Mouse (Mus musculus) cerebral cortex, adult 2 months (tissue): ENCODE measurements around the gene Lyst.

Experiments used
- WGBS: fragments of 180-500 bp; shearing (Covaris S2); methylation state at CpG from one replicate; pipeline ENCODE4 v1.1.7; 2018; 5-methylcytosine and 5-hydroxymethylcytosine counted together

Lyst gene

DNA sequence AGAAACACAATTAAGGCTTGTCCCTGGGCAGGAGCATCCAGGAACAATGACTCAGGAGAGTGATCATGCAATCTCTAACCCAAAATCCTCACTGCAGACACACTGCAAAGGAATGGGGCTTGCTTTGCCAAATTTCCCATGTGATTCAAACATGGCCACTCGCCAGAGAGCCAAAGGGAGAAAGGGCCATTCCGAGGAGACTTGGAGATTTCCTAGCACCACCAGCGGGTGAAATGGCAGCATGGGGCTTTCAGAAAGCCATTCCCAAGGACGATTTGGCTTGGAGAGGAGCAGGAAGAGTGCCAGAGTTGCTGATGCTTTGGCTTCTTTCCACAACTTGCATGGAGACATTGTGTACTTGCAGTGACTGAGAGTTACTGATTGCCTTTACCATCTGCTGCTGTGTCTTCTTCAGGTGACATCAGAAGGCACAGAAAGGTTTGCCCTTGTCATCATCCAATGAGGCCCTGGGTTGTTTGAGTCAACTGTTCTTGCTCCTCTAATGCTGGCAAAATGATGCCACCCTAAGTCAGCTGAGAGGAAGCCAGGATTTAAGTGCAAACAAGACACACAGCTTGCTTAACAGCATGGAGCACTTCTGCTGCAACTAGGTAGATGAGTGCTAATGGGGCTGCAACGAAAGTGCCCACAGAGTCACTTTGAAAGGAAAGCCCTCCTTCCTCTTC is 16.5 kb upstream of the Lyst start:
- 33% methylated on average over 5 of the region's 5 CpGs for WGBS

- WGBS, result 54% methylated on average over 8 of the region's 8 CpGs
These were observed 15.8 kb upstream of the Lyst start for GRCm38 (mm10) chr13:13574258-13574870.

GRCm38 (mm10) chr13:13575106-13575505 is 15.1 kb upstream of the Lyst start:
- 77% methylated on average over 8 of the region's 8 CpGs for WGBS

- WGBS, result 47% methylated on average over 8 of the region's 8 CpGs
These were observed 13.6 kb upstream of the Lyst start for GRCm38 (mm10) chr13:13576469-13577205.

GRCm38 (mm10) chr13:13581988-13582387 is 8.2 kb upstream of the Lyst start:
- 75% methylated on average over 4 of the region's 4 CpGs for WGBS

DNA sequence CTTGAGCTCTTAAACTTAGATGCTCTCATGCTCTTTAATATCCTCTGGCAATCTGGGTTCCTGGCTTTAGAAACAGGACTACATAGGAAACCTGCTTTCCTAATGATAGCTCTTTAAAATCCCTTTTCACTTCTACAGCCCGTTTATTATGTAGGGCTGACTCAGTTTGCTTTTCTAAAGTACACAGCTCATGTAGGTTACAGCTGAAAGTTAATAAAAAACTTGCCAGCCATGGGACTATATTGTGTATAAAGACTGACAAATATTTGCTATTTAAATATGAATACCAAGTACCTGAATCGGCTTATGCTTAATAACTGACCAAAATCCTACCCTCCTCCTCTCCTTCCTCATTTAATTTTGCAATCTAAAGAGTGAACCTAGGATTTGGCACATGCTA is 6.7 kb upstream of the Lyst start:
- 53% methylated on average over 2 of the region's 2 CpGs for WGBS

GRCm38 (mm10) chr13:13587653-13588184 is 2.5 kb upstream of the Lyst start:
- 74% methylated on average over 1 of the region's 1 CpGs for WGBS

- WGBS, result 93% methylated on average over 1 of the region's 1 CpGs
These were observed 1.7 kb upstream of the Lyst start for GRCm38 (mm10) chr13:13588518-13588917.

DNA sequence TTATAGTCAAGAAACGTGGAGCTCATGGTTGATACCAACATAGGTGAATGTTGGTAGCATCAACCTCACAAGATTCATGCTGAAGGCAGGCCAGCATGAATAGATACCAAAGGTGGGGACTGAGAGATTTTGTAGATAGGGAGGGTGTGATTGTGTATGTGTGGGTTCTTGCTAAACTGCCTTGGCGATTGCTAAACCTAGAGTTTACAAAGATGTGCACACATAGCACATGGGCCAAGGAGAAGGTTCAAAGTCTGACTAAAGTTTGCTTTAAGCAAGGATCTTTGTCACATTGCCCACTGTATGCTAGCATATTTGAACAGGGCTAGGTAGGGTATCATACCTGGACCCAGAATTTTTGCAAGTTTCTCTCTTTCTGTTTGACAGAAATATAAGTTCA is 1.2 kb upstream of the Lyst start:
- WGBS, result 86% methylated on average over 2 of the region's 2 CpGs

- WGBS, result 62% methylated on average over 4 of the region's 4 CpGs
These were observed 1.7 kb downstream of the Lyst start for GRCm38 (mm10) chr13:13591892-13592291.

GRCm38 (mm10) chr13:13596424-13597044 is 6.3 kb downstream of the Lyst start:
- WGBS, result 97% methylated on average over 7 of the region's 7 CpGs

GRCm38 (mm10) chr13:13597896-13598295 is 7.7 kb downstream of the Lyst start:
- 89% methylated on average over 2 of the region's 2 CpGs for WGBS

GRCm38 (mm10) chr13:13601407-13601806 is 11.2 kb downstream of the Lyst start:
- WGBS, result 96% methylated on average over 2 of the region's 2 CpGs

DNA sequence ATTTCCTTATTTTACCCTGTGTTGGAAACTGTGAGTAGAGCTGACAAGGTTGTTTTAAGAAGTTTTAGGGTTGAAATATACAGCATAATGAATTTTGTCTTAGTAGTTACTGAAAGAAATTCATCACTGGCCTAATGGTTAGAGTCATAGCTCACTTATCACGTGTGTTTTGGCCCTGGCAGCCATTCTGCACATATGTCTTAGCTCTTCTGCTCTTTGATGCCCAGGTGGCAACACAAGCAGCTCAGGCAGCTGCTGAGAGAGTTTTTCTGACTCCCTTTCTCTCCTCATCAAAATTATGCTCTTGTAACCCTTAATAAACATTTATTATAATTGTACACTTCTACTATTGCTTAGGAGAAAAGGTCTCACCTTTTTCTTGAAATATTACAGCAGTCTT is 18.1 kb downstream of the Lyst start:
- WGBS, result 36% methylated on average over 1 of the region's 1 CpGs

- 82% methylated on average over 2 of the region's 2 CpGs for WGBS
These were observed 19.5 kb downstream of the Lyst start for GRCm38 (mm10) chr13:13609655-13610054.

GRCm38 (mm10) chr13:13612882-13613281 is 22.7 kb downstream of the Lyst start:
- 87% methylated on average over 1 of the region's 1 CpGs for WGBS

GRCm38 (mm10) chr13:13614235-13614634 is 24.0 kb downstream of the Lyst start:
- 93% methylated on average over 4 of the region's 4 CpGs for WGBS

GRCm38 (mm10) chr13:13621456-13621855 is 31.3 kb downstream of the Lyst start:
- 82% methylated on average over 5 of the region's 5 CpGs for WGBS

GRCm38 (mm10) chr13:13622565-13622964 is 32.4 kb downstream of the Lyst start:
- WGBS, result 78% methylated on average over 3 of the region's 3 CpGs

GRCm38 (mm10) chr13:13633746-13634145 is 43.5 kb downstream of the Lyst start:
- WGBS, result 50% methylated on average over 1 of the region's 1 CpGs

GRCm38 (mm10) chr13:13634706-13635105 is 44.5 kb downstream of the Lyst start:
- 74% methylated on average over 7 of the region's 7 CpGs for WGBS

- WGBS, result 77% methylated on average over 12 of the region's 12 CpGs
These were observed 45.0 kb downstream of the Lyst start for GRCm38 (mm10) chr13:13635224-13635623.
